Mouse (Mus musculus): Measurements from ENCODE around the gene Itgal. TPM values are rescaled to one million over a fixed set of nuclear protein-coding genes. Genes with fewer than 3 reads are reported as not detected.

Itgal gene
- polyA plus RNA-seq, 1 experiment from 2014 or later, result 0.82 TPM

GRCm38 (mm10) chr7:127285154-127285553 lies 10.9 kb upstream of the Itgal start:
- Histone ChIP-seq H3K4me3 (no peak overlapping the region), H3K27ac (replicated peaks) (no peak overlapping the region), H3K36me3 (replicated peaks) (no peaks in the 10 kb centered on the region), H3K9me3 (peaks cover 15% of the 10 kb centered on the region), H3K4me1 (0 out of 2 replicates have a peak, but pooled peaks cover 3% of the 10 kb centered on the region), H3K27me3 (replicated peaks; ENCODE audit: low read depth, poor library complexity, severe bottlenecking) (no peaks in the 10 kb centered on the region)
- 64% methylated on average over 10 of the region's 10 CpGs for WGBS
- no peak for DNase-seq (ENCODE audit: low spot score)

- peaks cover 15% of the 10 kb centered on the region for H3K9me3 ChIP-seq
- 0 out of 2 replicates have a peak, but pooled peaks cover 5% of the 10 kb centered on the region for H3K4me1 ChIP-seq
- H3K27me3 ChIP-seq (replicated peaks; ENCODE audit: low read depth, poor library complexity, severe bottlenecking), result no peaks in the 10 kb centered on the region
- no peak overlapping the region for H3K27ac ChIP-seq (replicated peaks)
- H3K4me3 ChIP-seq, result no peak overlapping the region
- no peak for DNase-seq (ENCODE audit: low spot score)
- no peaks in the 10 kb centered on the region for H3K36me3 ChIP-seq (replicated peaks)
- 55% methylated on average over 1 of the region's 1 CpGs for WGBS
Observed at GRCm38 (mm10) chr7:127287940-127288339, 8.1 kb upstream of the Itgal start.

- WGBS, result 91% methylated on average over 2 of the region's 2 CpGs
Observed at GRCm38 (mm10) chr7:127289306-127289705, 6.8 kb upstream of the Itgal start.

GRCm38 (mm10) chr7:127290142-127290541 lies 5.9 kb upstream of the Itgal start:
- no peaks in the 10 kb centered on the region for H3K36me3 ChIP-seq (replicated peaks)
- no peak overlapping the region for H3K27ac ChIP-seq (replicated peaks)
- H3K27me3 ChIP-seq (replicated peaks; ENCODE audit: low read depth, poor library complexity, severe bottlenecking), result no peaks in the 10 kb centered on the region
- H3K4me1 ChIP-seq, result 0 out of 2 replicates have a peak, but pooled peaks cover 5% of the 10 kb centered on the region
- 72% methylated on average over 8 of the region's 8 CpGs for WGBS
- no peak overlapping the region for H3K4me3 ChIP-seq
- no peak for DNase-seq (ENCODE audit: low spot score)
- peaks cover 15% of the 10 kb centered on the region for H3K9me3 ChIP-seq

More at GRCm38 (mm10) chr7:127289306-127289705, 6.8 kb upstream of the Itgal start:
- 0 out of 2 replicates have a peak, but pooled peaks cover 5% of the 10 kb centered on the region for H3K4me1 ChIP-seq
- H3K27ac ChIP-seq (replicated peaks), result no peak overlapping the region
- H3K36me3 ChIP-seq (replicated peaks), result no peaks in the 10 kb centered on the region
- H3K4me3 ChIP-seq, result no peak overlapping the region
- no peak for DNase-seq (ENCODE audit: low spot score)
- H3K9me3 ChIP-seq, result peaks cover 15% of the 10 kb centered on the region
- no peaks in the 10 kb centered on the region for H3K27me3 ChIP-seq (replicated peaks; ENCODE audit: low read depth, poor library complexity, severe bottlenecking)

- WGBS, result 79% methylated on average over 5 of the region's 5 CpGs
Observed at GRCm38 (mm10) chr7:127296786-127297555, 911 bp downstream of the Itgal start.

GRCm38 (mm10) chr7:127297586-127298193 lies 1.6 kb downstream of the Itgal start:
- 91% methylated on average over 5 of the region's 5 CpGs for WGBS
- Histone ChIP-seq H3K9me3 (no peaks in the 10 kb centered on the region), H3K27me3 (replicated peaks; ENCODE audit: low read depth, poor library complexity, severe bottlenecking) (no peaks in the 10 kb centered on the region), H3K27ac (replicated peaks) (no peak overlapping the region), H3K36me3 (replicated peaks) (no peaks in the 10 kb centered on the region), H3K4me3 (no peak overlapping the region), H3K4me1 (no peaks in the 10 kb centered on the region)
- DNase-seq (ENCODE audit: low spot score), result no peak

More at GRCm38 (mm10) chr7:127296786-127297555, 911 bp downstream of the Itgal start:
- Histone ChIP-seq H3K36me3 (replicated peaks) (no peaks in the 10 kb centered on the region), H3K27me3 (replicated peaks; ENCODE audit: low read depth, poor library complexity, severe bottlenecking) (no peaks in the 10 kb centered on the region), H3K4me3 (no peak overlapping the region), H3K9me3 (no peaks in the 10 kb centered on the region), H3K27ac (replicated peaks) (no peak overlapping the region), H3K4me1 (no peaks in the 10 kb centered on the region)
- DNase-seq (ENCODE audit: low spot score), result no peak

- DNase-seq (ENCODE audit: low spot score), result no peak
- WGBS, result 76% methylated on average over 2 of the region's 2 CpGs
- Histone ChIP-seq H3K27me3 (replicated peaks; ENCODE audit: low read depth, poor library complexity, severe bottlenecking) (no peaks in the 10 kb centered on the region), H3K27ac (replicated peaks) (no peak overlapping the region), H3K4me3 (no peak overlapping the region), H3K4me1 (peaks cover 7% of the 10 kb centered on the region), H3K9me3 (no peaks in the 10 kb centered on the region), H3K36me3 (replicated peaks) (no peaks in the 10 kb centered on the region)
Observed at GRCm38 (mm10) chr7:127308431-127308830, 12.4 kb downstream of the Itgal start.

GRCm38 (mm10) chr7:127308887-127309286 lies 12.8 kb downstream of the Itgal start:
- WGBS, result 68% methylated on average over 4 of the region's 4 CpGs
- no peak overlapping the region for H3K27ac ChIP-seq (replicated peaks)
- H3K4me1 ChIP-seq, result peaks cover 7% of the 10 kb centered on the region
- H3K9me3 ChIP-seq, result no peaks in the 10 kb centered on the region
- no peak overlapping the region for H3K4me3 ChIP-seq
- no peaks in the 10 kb centered on the region for H3K27me3 ChIP-seq (replicated peaks; ENCODE audit: low read depth, poor library complexity, severe bottlenecking)
- H3K36me3 ChIP-seq (replicated peaks), result no peaks in the 10 kb centered on the region
- DNase-seq (ENCODE audit: low spot score), result peak; percentile 64

GRCm38 (mm10) chr7:127309951-127310350 lies 13.9 kb downstream of the Itgal start:
- H3K27me3 ChIP-seq (replicated peaks; ENCODE audit: low read depth, poor library complexity, severe bottlenecking), result no peaks in the 10 kb centered on the region
- WGBS, result 69% methylated on average over 12 of the region's 12 CpGs
- no peaks in the 10 kb centered on the region for H3K9me3 ChIP-seq

GRCm38 (mm10) chr7:127313912-127314311 lies 17.9 kb downstream of the Itgal start:
- Histone ChIP-seq H3K4me3 (no peak overlapping the region), H3K27me3 (replicated peaks; ENCODE audit: low read depth, poor library complexity, severe bottlenecking) (no peaks in the 10 kb centered on the region), H3K27ac (replicated peaks) (no peak overlapping the region), H3K9me3 (no peaks in the 10 kb centered on the region), H3K4me1 (peaks cover 7% of the 10 kb centered on the region), H3K36me3 (replicated peaks) (no peaks in the 10 kb centered on the region)
- no peak for DNase-seq (ENCODE audit: low spot score)
- 45% methylated on average over 8 of the region's 8 CpGs for WGBS

More at GRCm38 (mm10) chr7:127309951-127310350, 13.9 kb downstream of the Itgal start:
- Histone ChIP-seq H3K4me1 (peaks cover 7% of the 10 kb centered on the region), H3K36me3 (replicated peaks) (no peaks in the 10 kb centered on the region), H3K4me3 (no peak overlapping the region), H3K27ac (replicated peaks) (no peak overlapping the region)
- DNase-seq (ENCODE audit: low spot score), result peak; percentile 23

- no peak for DNase-seq (ENCODE audit: low spot score)
- H3K9me3 ChIP-seq, result no peaks in the 10 kb centered on the region
- no peak overlapping the region for H3K27ac ChIP-seq (replicated peaks)
- H3K36me3 ChIP-seq (replicated peaks), result no peaks in the 10 kb centered on the region
- 77% methylated on average over 4 of the region's 4 CpGs for WGBS
- no peaks in the 10 kb centered on the region for H3K27me3 ChIP-seq (replicated peaks; ENCODE audit: low read depth, poor library complexity, severe bottlenecking)
- no peak overlapping the region for H3K4me3 ChIP-seq
- H3K4me1 ChIP-seq, result peaks cover 8% of the 10 kb centered on the region; the same call in 1 of the 2 replicates
Observed at GRCm38 (mm10) chr7:127321106-127321505, 25.0 kb downstream of the Itgal start.

- H3K4me3 ChIP-seq, result no peak overlapping the region
- H3K4me1 ChIP-seq, result peaks cover 12% of the 10 kb centered on the region; the same call in 1 of the 2 replicates
- no peaks in the 10 kb centered on the region for H3K9me3 ChIP-seq
- peak; percentile 33 for DNase-seq (ENCODE audit: low spot score)
- no peak overlapping the region for H3K27ac ChIP-seq (replicated peaks)
- H3K27me3 ChIP-seq (replicated peaks; ENCODE audit: low read depth, poor library complexity, severe bottlenecking), result no peaks in the 10 kb centered on the region
- 32% methylated on average over 5 of the region's 5 CpGs for WGBS
- H3K36me3 ChIP-seq (replicated peaks), result no peaks in the 10 kb centered on the region
Observed at GRCm38 (mm10) chr7:127322085-127322484, 26.0 kb downstream of the Itgal start.

- Histone ChIP-seq H3K9me3 (no peaks in the 10 kb centered on the region), H3K4me3 (no peak overlapping the region), H3K36me3 (replicated peaks) (no peaks in the 10 kb centered on the region), H3K27me3 (replicated peaks; ENCODE audit: low read depth, poor library complexity, severe bottlenecking) (no peaks in the 10 kb centered on the region), H3K4me1 (peaks cover 12% of the 10 kb centered on the region; the same call in 1 of the 2 replicates), H3K27ac (replicated peaks) (no peak overlapping the region)
- WGBS, result 94% methylated on average over 7 of the region's 7 CpGs
- no peak for DNase-seq (ENCODE audit: low spot score)
Observed at GRCm38 (mm10) chr7:127324944-127325343, 28.9 kb downstream of the Itgal start.
